Mouse (Mus musculus): ENCODE measurements around the gene Scaf4. TPM values are rescaled to one million over a fixed set of nuclear protein-coding genes. Genes with fewer than 3 reads are reported as not detected.
A peak's percentile ranks its signal among the peaks of the same experiment; 100 is the strongest.
"Not testable (repeated sequence)": the region's sequence is repeated elsewhere in the genome, so short reads cannot be mapped to it uniquely, and the experiment has no call there.

Gene Scaf4
- polyA plus RNA-seq, 1 experiment from 2014 or later, result 21.9 TPM

GRCm38 (mm10) chr16:90229897-90230296 is 54.4 kb downstream of the Scaf4 start:
- 87% methylated on average over 6 of the region's 6 CpGs for WGBS (ENCODE audit: insufficient replicate concordance)
- no peaks in the 10 kb centered on the region for H3K9me3 ChIP-seq (replicated peaks)
- no peaks in the 10 kb centered on the region for H3K27me3 ChIP-seq (replicated peaks)
- H3K36me3 ChIP-seq, result peaks cover 73% of the 10 kb centered on the region
- H3K4me1 ChIP-seq, result peaks cover 5% of the 10 kb centered on the region; the same call in 1 of the 2 replicates
- no peak overlapping the region for H3K4me2 ChIP-seq
- ATAC-seq, result 0 out of 2 replicates have a peak, but pooled peaks have one; percentile 25
- no peak overlapping the region for H3K4me3 ChIP-seq
- H3K9ac ChIP-seq, result no peak overlapping the region
- H3K27ac ChIP-seq, result no peak overlapping the region

DNA sequence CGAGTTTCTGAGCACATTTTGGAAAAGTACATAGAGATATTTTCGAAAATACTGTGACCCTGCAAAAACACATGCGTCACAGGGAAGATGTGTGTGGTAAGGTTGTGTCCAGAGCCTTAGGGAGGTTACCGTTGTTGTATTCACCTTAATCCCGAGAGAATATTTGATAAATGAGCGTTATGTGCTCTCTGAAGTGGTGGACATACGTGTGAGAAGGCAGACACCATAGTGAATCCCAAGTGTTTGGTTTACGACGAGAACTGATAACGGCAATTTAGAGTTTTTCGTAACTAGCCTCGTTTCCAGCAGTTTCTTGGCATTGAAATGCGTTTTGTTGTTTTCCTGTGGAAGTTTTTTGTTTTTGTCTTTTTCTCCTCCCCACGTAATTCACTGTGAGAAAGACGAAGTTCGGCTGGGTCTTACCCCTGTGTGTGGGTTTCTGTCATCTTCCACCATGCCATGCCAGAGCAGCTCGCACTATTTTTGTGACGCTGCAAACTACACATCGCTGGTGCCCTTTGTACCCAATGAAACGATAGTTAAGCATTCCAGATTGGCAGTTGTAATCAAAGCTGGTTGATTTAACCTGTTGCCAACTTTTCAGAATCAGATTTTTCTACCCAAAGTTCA is 62.7 kb downstream of the Scaf4 start:
- H3K27ac ChIP-seq, result peak overlapping the region; percentile 96
- WGBS (ENCODE audit: insufficient replicate concordance), result 2% methylated on average over 20 of the region's 20 CpGs
- H3K27me3 ChIP-seq (replicated peaks), result no peaks in the 10 kb centered on the region
- peak overlapping the region; percentile 96 for H3K9ac ChIP-seq
- H3K4me3 ChIP-seq, result peak overlapping the region; percentile 91
- peaks cover 44% of the 10 kb centered on the region for H3K36me3 ChIP-seq
- peak overlapping the region; percentile 87 for H3K4me2 ChIP-seq
- no peaks in the 10 kb centered on the region for H3K9me3 ChIP-seq (replicated peaks)
- ATAC-seq, result peak; percentile 2; the same call in 1 of the 2 replicates
- peaks cover 57% of the 10 kb centered on the region for H3K4me1 ChIP-seq

DNA sequence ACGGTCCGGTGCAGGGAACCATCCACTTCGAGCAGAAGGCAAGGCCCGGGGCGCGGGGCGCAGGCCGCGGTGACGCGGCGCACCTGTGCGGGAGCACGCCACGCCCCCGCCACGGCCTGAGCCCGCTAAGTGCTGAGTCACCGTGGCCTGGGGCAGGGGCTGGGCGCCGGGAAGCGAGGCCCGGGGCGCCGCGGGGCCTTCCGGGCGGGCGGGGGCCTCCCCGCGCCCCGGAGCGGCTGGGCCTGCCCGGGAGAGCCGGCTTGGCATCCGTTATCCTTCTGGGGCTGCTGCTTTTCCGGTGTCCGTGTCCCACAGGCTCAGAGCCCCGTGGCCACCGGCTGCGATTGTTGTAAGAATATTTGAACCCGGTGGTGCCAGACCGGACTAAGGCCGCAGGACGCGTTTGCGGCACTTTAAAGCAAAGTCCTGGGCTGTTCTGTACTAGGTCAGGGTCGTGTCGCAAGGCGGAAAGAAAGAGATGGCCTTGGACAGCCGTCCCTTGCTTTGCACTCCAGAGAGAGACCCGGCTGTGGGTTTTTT is 63.3 kb downstream of the Scaf4 start:
- peak overlapping the region; percentile 91 for H3K4me3 ChIP-seq
- peak overlapping the region; percentile 96 for H3K9ac ChIP-seq
- H3K27me3 ChIP-seq (replicated peaks), result no peaks in the 10 kb centered on the region
- peaks cover 60% of the 10 kb centered on the region for H3K4me1 ChIP-seq
- under 1% methylated on average over 49 of the region's 52 CpGs for WGBS (ENCODE audit: insufficient replicate concordance)
- peak overlapping the region; percentile 96 for H3K27ac ChIP-seq
- H3K9me3 ChIP-seq (replicated peaks), result no peaks in the 10 kb centered on the region
- peak overlapping the region; percentile 87 for H3K4me2 ChIP-seq
- peaks cover 38% of the 10 kb centered on the region for H3K36me3 ChIP-seq
- ATAC-seq, result peak; percentile 82

- 2% methylated on average over 63 of the region's 63 CpGs for WGBS (ENCODE audit: insufficient replicate concordance)
- peak within 1 kb of the TSS; percentile 96 for H3K9ac ChIP-seq
- H3K4me1 ChIP-seq, result peaks cover 67% of the 10 kb centered on the region
- H3K27me3 ChIP-seq (replicated peaks), result no peaks in the 10 kb centered on the region
- H3K4me3 ChIP-seq, result peak within 1 kb of the TSS; percentile 91
- H3K27ac ChIP-seq, result peak within 1 kb of the TSS; percentile 96
- H3K4me2 ChIP-seq, result peak within 1 kb of the TSS; percentile 87
- peaks cover 31% of the 10 kb centered on the region for H3K36me3 ChIP-seq
- peak; percentile 93 for ATAC-seq
- no peaks in the 10 kb centered on the region for H3K9me3 ChIP-seq (replicated peaks)
Measured at GRCm38 (mm10) chr16:90220026-90220891, 64.0 kb downstream of the Scaf4 start, which contains the start of gene Sod1. TSS of gene Sod1 (plus strand) at chr16:90220754.

DNA sequence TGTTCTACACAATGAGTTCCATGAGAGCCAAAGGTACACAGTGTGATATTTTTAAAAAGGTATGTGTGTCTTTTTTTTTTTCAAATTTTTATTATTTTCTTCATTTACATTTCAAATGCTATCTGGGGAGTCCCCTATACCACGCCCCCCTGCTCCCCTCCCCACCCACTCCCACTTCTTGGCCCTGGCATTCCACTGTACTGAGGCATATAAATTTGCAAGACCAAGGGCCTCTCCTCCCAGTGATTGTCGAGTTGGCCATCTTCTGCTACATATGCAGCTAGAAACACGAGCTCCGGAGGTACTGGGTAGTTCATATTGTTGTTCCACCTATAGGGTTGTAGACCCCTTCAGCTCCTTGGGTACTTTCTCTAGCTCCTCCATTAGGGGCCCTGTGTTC is 64.9 kb downstream of the Scaf4 start:
- 0 out of 2 replicates have a peak overlapping the region, but pooled peaks have one; percentile 96 for H3K9ac ChIP-seq
- H3K36me3 ChIP-seq, result peaks cover 23% of the 10 kb centered on the region
- H3K27ac ChIP-seq; ATAC-seq; H3K9me3 ChIP-seq (replicated peaks); H3K27me3 ChIP-seq (replicated peaks): not testable (repeated sequence)
- 48% methylated on average over 4 of the region's 4 CpGs for WGBS (ENCODE audit: insufficient replicate concordance)
- peaks cover 75% of the 10 kb centered on the region for H3K4me1 ChIP-seq
- peak overlapping the region; percentile 87 for H3K4me2 ChIP-seq
- H3K4me3 ChIP-seq, result peak overlapping the region; percentile 91; the same call in 1 of the 2 replicates

DNA sequence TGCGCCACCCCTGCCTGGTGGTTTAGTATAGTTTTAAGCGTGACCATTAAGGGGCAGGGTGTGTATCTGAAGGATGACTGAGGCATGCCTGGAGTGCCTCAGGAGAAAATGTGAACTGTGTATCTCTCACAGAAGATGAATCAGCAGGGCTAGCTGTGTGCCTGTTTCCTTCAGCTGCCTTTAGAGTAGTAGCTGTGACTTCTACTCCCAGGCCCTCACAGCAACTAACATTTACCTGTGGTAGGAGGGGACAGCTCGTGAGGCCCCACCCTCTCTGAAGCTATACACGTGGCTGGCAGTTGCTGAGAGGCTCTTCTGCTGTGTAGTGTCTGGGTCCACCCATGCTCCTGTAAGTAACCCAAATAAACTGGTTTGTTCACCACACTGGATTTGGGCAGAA is 66.4 kb downstream of the Scaf4 start:
- peaks cover 8% of the 10 kb centered on the region for H3K36me3 ChIP-seq
- ATAC-seq, result no peak
- H3K9me3 ChIP-seq (replicated peaks), result no peaks in the 10 kb centered on the region
- peaks cover 75% of the 10 kb centered on the region for H3K4me1 ChIP-seq
- H3K9ac ChIP-seq, result no peak overlapping the region
- peak overlapping the region; percentile 49 for H3K27ac ChIP-seq
- no peaks in the 10 kb centered on the region for H3K27me3 ChIP-seq (replicated peaks)
- 34% methylated on average over 4 of the region's 4 CpGs for WGBS (ENCODE audit: insufficient replicate concordance)
- H3K4me3 ChIP-seq, result no peak overlapping the region
- H3K4me2 ChIP-seq, result no peak overlapping the region

DNA sequence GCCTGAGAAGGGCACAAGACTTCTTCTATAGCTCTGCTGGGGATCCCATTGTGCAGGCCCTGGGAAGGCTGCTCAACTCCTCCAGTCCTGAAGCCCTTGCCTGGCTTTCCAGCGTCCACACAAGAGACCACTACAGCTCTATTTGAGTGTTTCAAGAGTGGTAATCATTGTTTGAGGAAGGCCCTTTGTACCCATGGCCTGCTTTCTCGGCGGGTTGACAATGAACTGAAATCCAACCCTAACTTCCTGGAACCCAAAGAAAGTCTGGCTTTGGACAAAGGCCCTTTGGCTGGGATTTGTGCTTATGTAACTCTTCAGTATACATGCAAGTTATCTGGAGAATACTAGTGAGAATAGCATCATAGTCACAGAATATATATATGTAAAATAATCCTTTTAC is 66.9 kb downstream of the Scaf4 start:
- peaks cover 2% of the 10 kb centered on the region; the same call in 1 of the 2 replicates for H3K36me3 ChIP-seq

DNA sequence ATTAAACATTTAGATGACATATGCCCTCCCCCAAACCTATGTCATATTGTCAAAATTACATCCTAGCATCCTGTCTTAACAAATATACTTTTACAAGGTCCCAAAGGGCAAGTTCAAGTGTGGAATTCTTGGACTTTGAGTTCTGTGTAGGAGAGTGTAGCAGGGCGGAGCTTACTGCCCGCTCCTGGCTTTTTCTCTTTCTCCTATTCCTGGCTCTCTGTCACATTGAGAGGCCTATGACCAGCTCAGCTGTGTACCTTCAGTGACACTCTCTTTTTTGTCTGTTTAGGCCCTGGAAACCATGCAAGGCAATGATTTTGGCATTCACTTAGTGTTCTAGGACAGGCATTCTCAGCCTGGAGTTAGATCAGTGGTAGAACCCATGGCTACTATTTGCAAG is 67.9 kb downstream of the Scaf4 start:
- Histone ChIP-seq H3K27me3 (replicated peaks) (no peaks in the 10 kb centered on the region), H3K4me2 (no peak overlapping the region), H3K4me1 (peaks cover 72% of the 10 kb centered on the region), H3K4me3 (no peak overlapping the region), H3K9ac (no peak overlapping the region), H3K36me3 (no peaks in the 10 kb centered on the region), H3K27ac (no peak overlapping the region), H3K9me3 (replicated peaks) (no peaks in the 10 kb centered on the region)
- no peak for ATAC-seq
- WGBS (ENCODE audit: insufficient replicate concordance), result 96% methylated on average over 2 of the region's 2 CpGs

More for the DNA sequence above, 66.9 kb downstream of the Scaf4 start:
- H3K4me1 ChIP-seq, result peaks cover 74% of the 10 kb centered on the region
- peak overlapping the region; percentile 54 for H3K27ac ChIP-seq
- H3K4me3 ChIP-seq, result no peak overlapping the region
- WGBS (ENCODE audit: insufficient replicate concordance), result 82% methylated on average over 3 of the region's 3 CpGs
- no peak overlapping the region for H3K9ac ChIP-seq
- no peaks in the 10 kb centered on the region for H3K9me3 ChIP-seq (replicated peaks)
- no peak for ATAC-seq
- no peaks in the 10 kb centered on the region for H3K27me3 ChIP-seq (replicated peaks)
- H3K4me2 ChIP-seq, result no peak overlapping the region

- ATAC-seq; H3K9ac ChIP-seq; H3K9me3 ChIP-seq (replicated peaks); H3K36me3 ChIP-seq; H3K4me2 ChIP-seq; H3K4me3 ChIP-seq; H3K27me3 ChIP-seq (replicated peaks): not testable (repeated sequence)
- 83% methylated on average over 5 of the region's 5 CpGs for WGBS (ENCODE audit: insufficient replicate concordance)
- Histone ChIP-seq H3K27ac (0 out of 2 replicates have a peak overlapping the region, but pooled peaks have one; percentile 88), H3K4me1 (peaks cover 72% of the 10 kb centered on the region)
Measured at GRCm38 (mm10) chr16:90215879-90216278, 68.4 kb downstream of the Scaf4 start.

DNA sequence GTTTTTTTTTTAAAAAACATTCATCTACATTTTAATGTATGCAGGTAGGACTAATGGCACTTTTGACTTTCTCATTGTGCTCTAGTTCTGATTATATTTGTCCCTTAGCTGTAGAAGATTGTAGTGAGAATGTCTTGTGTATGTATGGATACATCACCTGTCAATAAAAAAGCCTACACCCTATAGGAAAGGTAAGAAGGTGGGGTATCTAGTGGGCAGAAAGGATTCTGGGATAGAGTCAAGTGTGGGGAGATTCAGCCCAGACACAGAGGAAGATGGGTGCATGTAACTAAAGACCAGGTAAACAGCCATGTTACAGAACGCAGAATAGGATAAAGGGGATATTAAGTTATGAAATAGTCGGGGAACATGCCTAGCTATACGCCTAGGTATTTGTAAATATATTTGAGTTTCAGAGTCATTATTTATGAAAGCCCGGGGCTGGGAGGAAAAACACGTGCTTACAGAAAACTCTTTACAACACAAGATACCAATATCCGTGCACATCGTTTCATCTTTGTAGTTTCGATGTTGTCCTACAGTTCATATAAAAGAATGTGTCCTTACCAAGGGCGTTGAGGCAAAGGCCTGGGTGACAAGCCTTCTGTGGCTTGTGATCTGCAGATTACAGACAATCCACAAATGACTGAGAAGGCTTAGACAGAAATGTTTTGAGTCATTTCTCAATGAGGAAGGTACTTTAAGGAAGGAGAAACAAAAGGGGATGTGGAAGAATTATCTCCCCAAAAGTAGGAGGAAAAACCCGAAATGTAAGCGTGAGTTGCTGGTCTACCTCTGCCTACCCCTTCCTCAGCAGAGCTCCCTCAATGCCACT is 69.4 kb downstream of the Scaf4 start:
- no peak overlapping the region for H3K4me3 ChIP-seq
- H3K9ac ChIP-seq, result peak overlapping the region; percentile 12; the same call in 1 of the 2 replicates
- ATAC-seq, result no peak
- peaks cover 71% of the 10 kb centered on the region for H3K4me1 ChIP-seq
- no peaks in the 10 kb centered on the region for H3K27me3 ChIP-seq (replicated peaks)
- WGBS (ENCODE audit: insufficient replicate concordance), result 69% methylated on average over 11 of the region's 11 CpGs
- no peak overlapping the region for H3K4me2 ChIP-seq
- no peaks in the 10 kb centered on the region for H3K9me3 ChIP-seq (replicated peaks)
- peak overlapping the region; percentile 88 for H3K27ac ChIP-seq
- H3K36me3 ChIP-seq, result no peaks in the 10 kb centered on the region

All from liver, embryonic 12.5 days (tissue).